ENCODE assay signal across 8 mouse cellular contexts in the genomic region with DNA sequence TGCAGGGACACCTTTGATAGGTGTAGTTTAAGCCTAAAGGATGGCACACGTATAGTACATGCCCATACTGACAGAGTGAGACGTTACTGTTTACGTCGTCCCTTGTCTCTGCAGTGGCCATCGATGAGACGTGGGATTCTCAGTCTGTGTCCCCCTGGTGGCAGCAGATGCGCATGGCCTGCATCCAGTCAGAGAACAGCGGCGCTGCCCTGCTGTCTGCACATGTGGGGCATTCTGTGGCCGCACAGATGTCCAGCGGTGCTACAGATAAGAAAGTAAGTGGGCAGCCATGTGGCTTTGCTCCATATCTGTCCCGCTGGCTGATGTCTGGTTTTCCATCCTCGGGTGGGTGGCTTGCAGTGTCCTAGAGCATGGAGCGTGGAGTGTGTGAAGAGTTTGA. TPM values are rescaled to one million over a fixed set of nuclear protein-coding genes. Genes with fewer than 3 reads are reported as not detected.
DNase-seq lines count a peak whose midpoint lies in the region; ATAC-seq and TF ChIP-seq lines count a peak whose summit lies in the region.

No protein-coding gene starts in this region.

- H3K4me2 ChIP-seq in heart, postnatal 0 days (ENCODE audit: low read depth, low read length), result no peak overlapping the region

- H3K27ac ChIP-seq in kidney, adult 2 months (ENCODE audit: insufficient read depth, low read depth, low read length), result no peak overlapping the region
- H3K27ac ChIP-seq in heart, postnatal 0 days (ENCODE audit: low read depth), result no peak overlapping the region

- peaks cover 4% of the 10 kb centered on the region for H3K36me3 ChIP-seq in kidney, adult 2 months (ENCODE audit: control insufficient read depth, insufficient read depth, low read length)
- H3K36me3 ChIP-seq in heart, postnatal 0 days (replicated peaks; ENCODE audit: control insufficient read depth, insufficient read depth, low read length), result peaks cover 89% of the 10 kb centered on the region

- no peak overlapping the region for H3K9ac ChIP-seq in heart, postnatal 0 days (replicated peaks; ENCODE audit: low read depth, low read length)

- no peaks in the 10 kb centered on the region for H3K9me3 ChIP-seq in heart, postnatal 0 days (replicated peaks; ENCODE audit: control insufficient read depth, low read length)

- no peak for TF ChIP-seq EP300 in heart, postnatal 0 days (IDR thresholded peaks at IDR 0.05; ENCODE audit: low read depth)

- peak; percentile 72 for ATAC-seq in heart, postnatal 0 days (ENCODE audit: insufficient read depth, low read depth)
- peak; percentile 88 for ATAC-seq in megakaryocyte progenitor cell, adult 5-6 weeks (replicated peaks; ENCODE audit: poor library complexity)
- ATAC-seq in erythroblast, adult 5-6 weeks (replicated peaks; ENCODE audit: low FRiP score, poor library complexity, severe bottlenecking), result no peak; the same call in 1 of the 2 replicates

- peak; percentile 55 for TF ChIP-seq CTCF in kidney, adult 2 months (conservative IDR thresholded peaks at IDR 0.05; ENCODE audit: insufficient read depth, insufficient read length, low read depth, low read length)
- peak; percentile 83 for TF ChIP-seq CTCF in heart, postnatal 0 days (IDR thresholded peaks at IDR 0.05; ENCODE audit: low read depth)

- no peaks in the 10 kb centered on the region for H3K4me1 ChIP-seq in kidney, adult 2 months (ENCODE audit: control insufficient read depth, insufficient read depth, low read length)
- H3K4me1 ChIP-seq in heart, postnatal 0 days (ENCODE audit: control insufficient read depth, insufficient read depth), result no peaks in the 10 kb centered on the region

- WGBS in kidney, adult 2 months, result 56% methylated on average over 14 of the region's 14 CpGs
- 27% methylated on average over 14 of the region's 14 CpGs for WGBS in heart, postnatal 0 days

- no peak for TF ChIP-seq POLR2A in kidney, adult 2 months (IDR thresholded peaks at IDR 0.05; ENCODE audit: low read depth, low read length)

- no peaks in the 10 kb centered on the region for H3K27me3 ChIP-seq in kidney, adult 2 months (replicated peaks; ENCODE audit: control insufficient read depth, insufficient read depth, low read length)
- H3K27me3 ChIP-seq in heart, postnatal 0 days (ENCODE audit: control insufficient read depth, insufficient read depth, low read length), result no peaks in the 10 kb centered on the region

- no peak for DNase-seq in kidney, adult 2 months
- no peak for DNase-seq in kidney, postnatal 25 days
- peak; percentile 8 to 15 for DNase-seq in B cell, adult 2 months
- DNase-seq in MN1 (ENCODE audit: low spot score), result peak; percentile 48
- DNase-seq in heart, postnatal 0 days (ENCODE audit: low spot score), result peak; percentile 38
- no peak for DNase-seq in urinary bladder, postnatal 14 days (ENCODE audit: low spot score)

- no peak overlapping the region for H3K4me3 ChIP-seq in kidney, adult 2 months (ENCODE audit: insufficient read depth, low read depth, low read length)
- H3K4me3 ChIP-seq in heart, postnatal 0 days (ENCODE audit: low read depth, low read length), result no peak overlapping the region

RNA-seq across cellular contexts. Expression of gene Rab3gap2, which starts 58.6 kb away (rescaled TPM):
- 14.5 and 15.3 TPM in 2 replicates for polyA plus RNA-seq in kidney, adult 2 months (2012; rRNA removed)
- 15.5 and 18.6 TPM in 2 replicates for total RNA-seq in heart, postnatal 0 days (2014; rRNA removed; ENCODE audit: low replicate concordance)
- polyA plus RNA-seq in heart, postnatal 0 days (2015; fragmentation: Nextera tagmentation; extraction: Ambion mirVana), result 9.5 and 11.1 TPM in 2 replicates
- 35.4 and 37.3 TPM in 2 replicates for total RNA-seq in megakaryocyte progenitor cell, adult 5-6 weeks (2015)
- 49.0 and 58.2 TPM in 2 replicates for total RNA-seq in megakaryocyte progenitor cell, adult 5-6 weeks (2017)
- 12.7 and 21.3 TPM in 2 replicates for total RNA-seq in erythroblast, adult 5-6 weeks (2015; ENCODE audit: low replicate concordance)
- total RNA-seq in erythroblast, adult 5-6 weeks (2017; ENCODE audit: low replicate concordance), result 14.4 and 14.7 TPM in 2 replicates

Comparison
In these comparisons a context has a peak if more than half of its experiments do, and no peak if none do; other contexts are left out.
1. DNase-seq: peak in B cell, adult 2 months (2 of 2), MN1 (single experiment) and heart, postnatal 0 days (single experiment); none in kidney, adult 2 months (single experiment), kidney, postnatal 25 days (0 of 2) and urinary bladder, postnatal 14 days (single experiment).